Mouse (Mus musculus): Measurements from ENCODE around the gene Acmsd. TPM values are rescaled to one million over a fixed set of nuclear protein-coding genes. Genes with fewer than 3 reads are reported as not detected.

Acmsd gene
- total RNA-seq, 2 experiments from 2014 or later = 0.39 TPM; not detected in 1

Other genes with a start within 250 kb of the Acmsd start
- gene Tmem163, start 49.9 kb upstream of the Acmsd start, total RNA-seq (2021) = 10 to 100 TPM in 1 of 2 experiments, 1 to 10 TPM in 1; 8.3 to 12.1 TPM
- gene Ccnt2, start 44.8 kb downstream of the Acmsd start, total RNA-seq (2021) = 10 to 100 TPM; 28.0 to 28.2 TPM
- not detected for gene Map3k19, start 125.6 kb downstream of the Acmsd start, total RNA-seq (2021)
- gene Rab3gap1, start 139.4 kb downstream of the Acmsd start, total RNA-seq (2021) = 10 to 100 TPM; 35.0 to 38.0 TPM